ENCODE assay signal across 19 mouse cellular contexts in the genomic region with DNA sequence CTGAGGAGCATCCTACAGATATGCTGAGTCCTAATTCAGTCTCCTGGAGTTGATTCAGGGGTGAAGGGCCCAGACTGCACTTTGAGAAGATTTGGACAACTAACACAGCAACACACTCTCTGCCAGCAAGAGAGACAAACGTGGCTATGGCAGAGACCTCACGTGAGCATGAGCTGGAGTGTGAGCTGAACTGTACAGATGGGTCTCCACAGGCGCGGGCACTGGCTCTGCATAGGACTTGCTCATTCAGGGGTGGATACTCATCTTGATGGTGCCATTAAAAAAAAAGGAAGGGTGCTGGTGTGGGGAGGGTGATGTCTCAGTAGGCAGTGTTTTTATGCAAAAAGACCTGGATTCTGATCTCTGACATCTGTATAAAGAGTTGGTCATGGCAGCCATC. TPM values are rescaled to one million over a fixed set of nuclear protein-coding genes. Genes with fewer than 3 reads are reported as not detected.
DNase-seq lines count a peak whose midpoint lies in the region; TF ChIP-seq lines count a peak whose summit lies in the region.
"Had no signal": no experiment of that assay in that cellular context is flagged by ENCODE, and none has a peak within 500 bp of the region (broad histone marks: within the 10 kb centered on the region; RNA-seq: fewer than 3 reads in every experiment).

No protein-coding gene starts in this region.

- intact Hi-C loops in left cerebral cortex, postnatal 4 days (cut with DNase I) = loop anchor here (10.0 kb wide), 1 partner anchor 50 kb away; no protein-coding TSS in a partner anchor
- intact Hi-C loops in left cerebral cortex, postnatal 25 days (cut with DNase I) = no loop called here

- no peak for TF ChIP-seq CTCF in layer of hippocampus, adult 2 months (conservative IDR thresholded peaks at IDR 0.05)

- peak; percentile 67 to 81 for DNase-seq in cerebellum, postnatal 10 days
- no peak for DNase-seq in cerebellum, adult 9-11 months
- DNase-seq in cerebellum, postnatal 25 days = peak; percentile 35 to 49
- no peak for DNase-seq in cerebellum, postnatal 36 days
- no peak for DNase-seq in layer of hippocampus, adult 2 months (ENCODE audit: low spot score in 2 of 2)
- DNase-seq in layer of hippocampus, postnatal 25 days (ENCODE audit: extremely low spot score in 1 of 2, low spot score in 1 of 2) = no peak
- peak; percentile 23 for DNase-seq in left cerebral cortex, postnatal 4 days
- no peak for DNase-seq in left cerebral cortex, postnatal 25 days (ENCODE audit: low spot score in 2 of 2)
- DNase-seq: adrenal gland, adult 8-10 months; adrenal gland, postnatal 14 days; adrenal gland, postnatal 36 days; B cell, adult 2 months; cerebellum, adult 18-20 months; cerebellum, adult 8-10 months; forebrain, postnatal 0 days had no signal

- H3K27ac ChIP-seq in layer of hippocampus, adult 2 months = peak overlapping the region; percentile 85
- H3K27ac ChIP-seq: embryonic facial prominence, embryonic 10.5 days; embryonic facial prominence, embryonic 12.5 days; forebrain, embryonic 13.5 days; forebrain, embryonic 15.5 days had no signal

- no peak overlapping the region for H3K4me3 ChIP-seq in layer of hippocampus, adult 2 months
- H3K4me3 ChIP-seq: embryonic facial prominence, embryonic 10.5 days; embryonic facial prominence, embryonic 12.5 days; forebrain, embryonic 13.5 days; forebrain, embryonic 15.5 days had no signal

RNA-seq across cellular contexts. Expression of a gene that starts 51.2 kb away (rescaled TPM):
- total RNA-seq in layer of hippocampus, adult 2 months (2021) = 10 to 100 TPM; 13.8 to 13.9 TPM
- total RNA-seq in layer of hippocampus, postnatal 25 days (2021) = 10 to 100 TPM; 16.0 to 16.5 TPM
- total RNA-seq in left cerebral cortex, postnatal 4 days (2021) = 10 to 100 TPM; 19.3 to 26.0 TPM
- total RNA-seq in left cerebral cortex, postnatal 25 days (2021) = 10 to 100 TPM; 16.0 to 18.0 TPM

RNA-seq across cellular contexts. Expression of a gene that starts 55.1 kb away (rescaled TPM):
- total RNA-seq in layer of hippocampus, adult 2 months (2021) = 10 to 100 TPM; 78.3 to 80.5 TPM
- total RNA-seq in layer of hippocampus, postnatal 25 days (2021) = 100 to 1,000 TPM; 101 to 111 TPM
- 10 to 100 TPM; 77.3 to 82.0 TPM for total RNA-seq in left cerebral cortex, postnatal 4 days (2021)
- total RNA-seq in left cerebral cortex, postnatal 25 days (2021) = 10 to 100 TPM; 72.1 to 76.6 TPM

Comparison
In these comparisons a context has a peak if more than half of its experiments do, and no peak if none do; other contexts are left out.
1. DNase-seq: peak in cerebellum, postnatal 10 days (2 of 2), cerebellum, postnatal 25 days (2 of 2) and left cerebral cortex, postnatal 4 days (single experiment); none in cerebellum, adult 9-11 months (single experiment), cerebellum, postnatal 36 days (0 of 2), layer of hippocampus, adult 2 months (0 of 2), layer of hippocampus, postnatal 25 days (0 of 2) and left cerebral cortex, postnatal 25 days (0 of 2).